Mouse (Mus musculus) hindbrain, embryonic 13.5 days (tissue): ENCODE data around the gene Mogat2. TPM values are rescaled to one million over a fixed set of nuclear protein-coding genes. Genes with fewer than 3 reads are reported as not detected.

Experiments used
- ATAC-seq: fragments of 200-750 bp; cut with Nextera tagmentation; 2 replicates; pipeline ENCODE4 v1.8.0; 2017; ENCODE audit warnings: moderate TSS enrichment; ENCODE audit not compliant: low FRiP score
- H3K27ac ChIP-seq: fragments of 300-500 bp; sonication (generic); 2 replicates; pipeline ENCODE4 v1.5.1; 2015; ENCODE audit warnings: inconsistent platforms, mild to moderate bottlenecking, moderate library complexity
- H3K27me3 ChIP-seq: fragments of 300-500 bp; sonication (generic); 2 replicates; pipeline ENCODE4 v1.6.1; 2015; ENCODE audit warnings: mild to moderate bottlenecking, inconsistent platforms
- H3K36me3 ChIP-seq: fragments of 300-500 bp; sonication (generic); 2 replicates; pipeline ENCODE4 v1.6.1; 2015; ENCODE audit warnings: mild to moderate bottlenecking, inconsistent platforms
- H3K4me1 ChIP-seq: fragments of 300-500 bp; sonication (generic); replicated peaks from 2 replicates; pipeline ENCODE4 v1.6.1; 2015; ENCODE audit warnings: inconsistent platforms
- H3K4me2 ChIP-seq: fragments of 300-500 bp; sonication (generic); 2 replicates; pipeline ENCODE4 v1.6.1; 2015; ENCODE audit warnings: inconsistent platforms, mild to moderate bottlenecking, moderate library complexity
- H3K4me3 ChIP-seq: fragments of 300-500 bp; sonication (generic); 2 replicates; pipeline ENCODE4 v1.5.1; 2015; ENCODE audit warnings: mild to moderate bottlenecking, inconsistent platforms
- H3K9ac ChIP-seq: fragments of 300-500 bp; sonication (generic); 2 replicates; pipeline ENCODE4 v1.6.1; 2015; ENCODE audit warnings: mild to moderate bottlenecking, inconsistent platforms
- H3K9me3 ChIP-seq: fragments of 300-500 bp; sonication (generic); 2 replicates; pipeline ENCODE4 v1.6.1; 2016; ENCODE audit warnings: inconsistent platforms
- WGBS: fragments of 180-500 bp; shearing (Covaris S2); methylation state at CpG from one replicate; pipeline ENCODE4 v1.1.7; 2015; 5-methylcytosine and 5-hydroxymethylcytosine counted together
- polyA plus RNA-seq: library from polyadenylated mRNA; unstranded; fragments of >200 nt; fragmentation: Nextera tagmentation; extraction: Ambion mirVana; gene quantifications from 2 replicates; pipeline ENCODE4 v1.2.1, GENCODE M21; 2015

Gene Mogat2
- polyA plus RNA-seq, 1 experiment from 2014 or later = 3.1 TPM

GRCm38 (mm10) chr7:99264597-99264996 lies 26.2 kb upstream of the Mogat2 start:
- no peak overlapping the region for H3K27ac ChIP-seq
- H3K4me2 ChIP-seq = no peak overlapping the region
- no peaks in the 10 kb centered on the region; the same call in 1 of the 2 replicates for H3K36me3 ChIP-seq
- no peak for ATAC-seq
- H3K4me1 ChIP-seq = peaks cover 18% of the 10 kb centered on the region
- no peak overlapping the region for H3K9ac ChIP-seq
- H3K9me3 ChIP-seq = no peaks in the 10 kb centered on the region
- no peaks in the 10 kb centered on the region for H3K27me3 ChIP-seq
- H3K4me3 ChIP-seq = no peak overlapping the region

GRCm38 (mm10) chr7:99263509-99263908 lies 25.1 kb upstream of the Mogat2 start:
- no peak overlapping the region for H3K9ac ChIP-seq
- no peaks in the 10 kb centered on the region for H3K9me3 ChIP-seq
- peaks cover 9% of the 10 kb centered on the region for H3K4me1 ChIP-seq
- H3K4me2 ChIP-seq = no peak overlapping the region
- H3K4me3 ChIP-seq = no peak overlapping the region
- no peaks in the 10 kb centered on the region for H3K27me3 ChIP-seq
- no peaks in the 10 kb centered on the region for H3K36me3 ChIP-seq
- no peak overlapping the region for H3K27ac ChIP-seq
- 73% methylated on average over 4 of the region's 4 CpGs for WGBS
- no peak for ATAC-seq

- no peak overlapping the region for H3K4me3 ChIP-seq
- ATAC-seq = no peak
- no peak overlapping the region for H3K27ac ChIP-seq
- H3K9me3 ChIP-seq = no peaks in the 10 kb centered on the region
- no peaks in the 10 kb centered on the region for H3K27me3 ChIP-seq
- no peak overlapping the region for H3K9ac ChIP-seq
- no peaks in the 10 kb centered on the region for H3K36me3 ChIP-seq
- peaks cover 7% of the 10 kb centered on the region for H3K4me1 ChIP-seq
- WGBS = 38% methylated on average over 3 of the region's 3 CpGs
- no peak overlapping the region for H3K4me2 ChIP-seq
Measured at GRCm38 (mm10) chr7:99261900-99262299, 23.5 kb upstream of the Mogat2 start.

- no peaks in the 10 kb centered on the region for H3K36me3 ChIP-seq
- H3K4me2 ChIP-seq = no peak overlapping the region
- H3K4me1 ChIP-seq = no peaks in the 10 kb centered on the region
- H3K9me3 ChIP-seq = no peaks in the 10 kb centered on the region
- no peak overlapping the region for H3K27ac ChIP-seq
- H3K4me3 ChIP-seq = no peak overlapping the region
- H3K27me3 ChIP-seq = peaks cover 11% of the 10 kb centered on the region; the same call in 1 of the 2 replicates
- no peak overlapping the region for H3K9ac ChIP-seq
- 91% methylated on average over 7 of the region's 7 CpGs for WGBS
- ATAC-seq = no peak
Measured at GRCm38 (mm10) chr7:99255006-99255405, 16.6 kb upstream of the Mogat2 start.

GRCm38 (mm10) chr7:99250386-99250785 lies 12.0 kb upstream of the Mogat2 start:
- WGBS = 41% methylated on average over 9 of the region's 9 CpGs
- Histone ChIP-seq H3K4me1 (peaks cover 7% of the 10 kb centered on the region; the same call in 1 of the 2 replicates), H3K9me3 (no peaks in the 10 kb centered on the region), H3K9ac (no peak overlapping the region), H3K36me3 (no peaks in the 10 kb centered on the region), H3K4me3 (no peak overlapping the region), H3K27ac (no peak overlapping the region), H3K27me3 (peaks cover 20% of the 10 kb centered on the region), H3K4me2 (no peak overlapping the region)
- no peak for ATAC-seq

GRCm38 (mm10) chr7:99249582-99249911 lies 11.1 kb upstream of the Mogat2 start:
- H3K4me3 ChIP-seq = peak overlapping the region; percentile 43; the same call in 1 of the 2 replicates
- H3K27me3 ChIP-seq = peaks cover 20% of the 10 kb centered on the region
- H3K4me2 ChIP-seq = peak overlapping the region; percentile 69
- H3K4me1 ChIP-seq = peaks cover 7% of the 10 kb centered on the region; the same call in 1 of the 2 replicates
- no peaks in the 10 kb centered on the region for H3K36me3 ChIP-seq
- no peak overlapping the region for H3K27ac ChIP-seq
- H3K9me3 ChIP-seq = no peaks in the 10 kb centered on the region
- WGBS = 3% methylated on average over 10 of the region's 10 CpGs
- ATAC-seq = peak; percentile 55; the same call in 1 of the 2 replicates
- no peak overlapping the region for H3K9ac ChIP-seq

- Histone ChIP-seq H3K27ac (no peak overlapping the region), H3K4me1 (peaks cover 7% of the 10 kb centered on the region; the same call in 1 of the 2 replicates), H3K9me3 (no peaks in the 10 kb centered on the region), H3K27me3 (peaks cover 20% of the 10 kb centered on the region), H3K4me3 (peak overlapping the region; percentile 43), H3K9ac (peak overlapping the region; percentile 60), H3K4me2 (peak overlapping the region; percentile 69), H3K36me3 (no peaks in the 10 kb centered on the region)
- 1% methylated on average over 37 of the region's 44 CpGs for WGBS
- 0 out of 2 replicates have a peak, but pooled peaks have one; percentile 44 for ATAC-seq
Measured at GRCm38 (mm10) chr7:99248906-99249581, 10.6 kb upstream of the Mogat2 start.

- Histone ChIP-seq H3K4me3 (no peak overlapping the region), H3K4me1 (peaks cover 7% of the 10 kb centered on the region; the same call in 1 of the 2 replicates), H3K9me3 (no peaks in the 10 kb centered on the region), H3K36me3 (no peaks in the 10 kb centered on the region), H3K27ac (no peak overlapping the region), H3K4me2 (no peak overlapping the region; the same call in 1 of the 2 replicates), H3K9ac (no peak overlapping the region), H3K27me3 (peaks cover 20% of the 10 kb centered on the region)
- 47% methylated on average over 5 of the region's 5 CpGs for WGBS
- ATAC-seq = no peak
Measured at GRCm38 (mm10) chr7:99248157-99248742, 9.8 kb upstream of the Mogat2 start.

- no peak overlapping the region for H3K4me3 ChIP-seq
- H3K4me1 ChIP-seq = peaks cover 13% of the 10 kb centered on the region
- H3K27me3 ChIP-seq = peaks cover 26% of the 10 kb centered on the region
- H3K36me3 ChIP-seq = no peaks in the 10 kb centered on the region
- H3K9me3 ChIP-seq = no peaks in the 10 kb centered on the region
- no peak for ATAC-seq
- H3K4me2 ChIP-seq = no peak overlapping the region
- no peak overlapping the region for H3K27ac ChIP-seq
- WGBS = 96% methylated on average over 11 of the region's 11 CpGs
- H3K9ac ChIP-seq = no peak overlapping the region
Measured at GRCm38 (mm10) chr7:99242097-99242496, 3.7 kb upstream of the Mogat2 start.

GRCm38 (mm10) chr7:99236888-99237660 lies 1.3 kb downstream of the Mogat2 start:
- no peaks in the 10 kb centered on the region for H3K36me3 ChIP-seq
- H3K27ac ChIP-seq = no peak overlapping the region
- no peaks in the 10 kb centered on the region for H3K9me3 ChIP-seq
- H3K9ac ChIP-seq = no peak overlapping the region
- H3K27me3 ChIP-seq = peaks cover 31% of the 10 kb centered on the region
- peaks cover 16% of the 10 kb centered on the region for H3K4me1 ChIP-seq
- ATAC-seq = no peak
- H3K4me3 ChIP-seq = no peak overlapping the region
- no peak overlapping the region for H3K4me2 ChIP-seq
- 17% methylated on average over 8 of the region's 8 CpGs for WGBS

GRCm38 (mm10) chr7:99235657-99236056 lies 2.8 kb downstream of the Mogat2 start:
- Histone ChIP-seq H3K9me3 (no peaks in the 10 kb centered on the region), H3K27ac (no peak overlapping the region), H3K4me3 (no peak overlapping the region), H3K36me3 (no peaks in the 10 kb centered on the region), H3K9ac (no peak overlapping the region), H3K27me3 (peaks cover 30% of the 10 kb centered on the region), H3K4me2 (no peak overlapping the region), H3K4me1 (peaks cover 16% of the 10 kb centered on the region)
- 83% methylated on average over 2 of the region's 2 CpGs for WGBS
- no peak for ATAC-seq

GRCm38 (mm10) chr7:99234916-99235315 lies 3.5 kb downstream of the Mogat2 start:
- Histone ChIP-seq H3K4me1 (peaks cover 16% of the 10 kb centered on the region), H3K4me2 (no peak overlapping the region), H3K27ac (no peak overlapping the region), H3K9ac (no peak overlapping the region), H3K36me3 (no peaks in the 10 kb centered on the region), H3K9me3 (no peaks in the 10 kb centered on the region), H3K4me3 (no peak overlapping the region), H3K27me3 (peaks cover 25% of the 10 kb centered on the region)
- no peak for ATAC-seq
- WGBS = 50% methylated on average over 2 of the region's 2 CpGs
